Mouse (Mus musculus) heart, adult 9 months (tissue): Measurements from ENCODE around the gene Tsen54.

Experiments
- DNase-seq, 2 experiments: peaks; one replicate each; pipeline ENCODE4 v3.0.0; 2022; ENCODE audit warnings: low spot score in 2 of 2

The Tsen54 gene

DNA sequence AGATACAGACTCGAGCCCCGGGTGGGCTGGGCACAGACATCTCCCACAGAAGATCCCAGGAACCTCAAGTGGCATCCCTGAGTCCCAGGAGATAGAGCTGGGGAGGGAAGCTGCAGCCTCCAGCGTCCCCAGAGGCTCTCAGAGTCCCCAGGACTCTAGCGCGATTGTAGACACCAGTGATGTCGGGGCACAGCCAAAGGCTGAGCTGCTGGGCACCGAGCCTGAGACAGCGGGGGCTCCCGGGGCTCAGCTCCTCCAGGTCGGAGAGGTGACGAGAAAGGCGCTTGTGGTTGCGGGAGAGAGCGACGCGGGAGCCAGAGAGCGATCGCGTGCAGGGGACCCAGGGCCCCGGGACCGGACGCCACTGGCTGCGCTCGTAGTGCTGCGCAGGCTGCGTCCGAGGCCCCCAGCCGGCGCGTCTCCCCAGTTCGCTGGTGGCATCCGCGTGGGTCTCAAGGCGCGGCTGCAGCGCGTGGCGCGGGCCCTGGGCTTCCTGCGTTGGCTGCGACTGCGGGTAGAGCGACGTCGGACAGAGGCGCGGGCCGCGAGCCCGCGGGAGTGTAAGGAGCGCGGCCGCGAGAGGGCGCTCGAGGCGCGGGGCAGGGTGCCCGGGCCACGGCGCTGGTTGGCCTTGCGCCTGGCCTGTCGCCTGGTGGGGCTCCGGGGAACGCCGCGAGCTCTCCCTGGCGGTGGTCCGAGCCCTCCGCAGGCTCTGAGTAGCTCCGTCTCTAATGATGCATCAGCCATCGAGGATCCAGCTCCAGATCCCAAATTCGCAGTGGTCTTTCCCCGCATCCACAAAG is 44.8 kb downstream of the Tsen54 start:
- DNase-seq = peak; percentile 77 to 85

GRCm38 (mm10) chr11:115863895-115864294 is 49.4 kb downstream of the Tsen54 start:
- DNase-seq = no peak

GRCm38 (mm10) chr11:115869393-115869792 is 54.9 kb downstream of the Tsen54 start:
- DNase-seq = no peak

DNA sequence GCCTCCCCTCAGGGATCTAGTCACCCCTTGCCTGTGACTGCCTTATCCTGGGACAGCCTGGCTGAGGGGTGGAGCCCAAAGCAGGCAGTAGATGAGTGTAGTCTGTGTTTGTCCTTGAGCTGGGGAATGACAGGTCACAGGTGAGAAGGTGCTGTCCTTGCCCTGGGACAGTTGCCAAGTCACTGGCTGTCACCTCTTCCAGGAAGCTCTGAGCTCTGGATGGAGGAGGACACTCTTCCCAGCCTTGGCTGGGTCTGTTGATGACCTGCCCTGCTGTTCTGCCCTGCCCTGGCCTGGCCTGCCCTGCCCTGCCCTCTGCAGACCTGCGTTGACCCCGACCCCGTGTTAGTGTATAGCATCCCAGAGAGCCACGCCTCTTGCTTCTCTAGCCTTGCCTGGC is 57.9 kb downstream of the Tsen54 start:
- DNase-seq = no peak
